Mouse (Mus musculus): ENCODE measurements around the gene Pifo.

Pifo gene

DNA sequence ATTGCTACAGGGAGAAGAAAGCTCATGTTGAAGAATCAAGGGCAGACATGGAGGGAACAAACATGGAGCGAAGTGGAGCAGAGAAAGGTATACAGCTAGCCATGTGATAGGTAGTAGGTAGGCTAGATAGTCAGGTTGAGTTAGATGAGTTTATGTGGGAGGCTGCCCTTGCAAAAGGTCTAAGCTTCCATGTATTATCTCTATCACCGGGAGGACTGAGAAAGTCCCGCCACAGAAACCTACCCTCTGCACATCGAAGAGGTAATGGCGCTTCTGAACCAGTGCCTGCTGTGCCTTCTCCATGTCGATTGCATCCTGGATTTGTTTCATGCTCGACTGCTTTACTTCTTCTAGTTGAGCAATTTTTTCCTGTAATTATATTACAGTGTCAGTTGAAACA lies 63.1 kb downstream of the Pifo start:
- no peak for DNase-seq

Data from retina, postnatal 1 day (tissue).